Mouse (Mus musculus) c-Kit-positive CD71-negative TER-119-negative erythroid progenitor cells, embryonic 14.5 days (primary cell): Measurements from ENCODE around the gene Gmds.

Experiments used
- DNase-seq: peaks from one replicate; pipeline ENCODE4 v3.0.0-alpha.2; 2013; ENCODE audit warnings: low read depth

Gene Gmds

GRCm38 (mm10) chr13:32161567-32161966, 177.0 kb downstream of the Gmds start:
- no peak for DNase-seq

DNA sequence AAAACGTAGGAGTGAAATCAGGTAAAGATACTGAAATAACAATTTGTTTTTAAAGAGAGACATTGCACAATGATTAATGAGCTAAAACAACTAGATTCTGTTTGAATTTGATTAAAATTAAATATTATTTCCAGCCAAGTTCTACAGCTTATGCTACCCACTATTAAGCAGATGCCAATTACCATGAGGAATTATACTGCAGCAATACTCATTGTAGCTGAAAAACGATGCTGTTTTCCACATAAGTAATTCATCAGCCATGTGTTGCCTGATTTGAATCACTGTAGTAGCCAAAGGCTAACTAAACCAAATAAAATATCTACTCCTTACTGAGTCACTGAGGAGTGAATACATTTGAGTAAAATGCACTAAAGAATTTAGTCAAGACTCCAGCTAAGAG, 180.3 kb downstream of the Gmds start:
- no peak for DNase-seq

DNA sequence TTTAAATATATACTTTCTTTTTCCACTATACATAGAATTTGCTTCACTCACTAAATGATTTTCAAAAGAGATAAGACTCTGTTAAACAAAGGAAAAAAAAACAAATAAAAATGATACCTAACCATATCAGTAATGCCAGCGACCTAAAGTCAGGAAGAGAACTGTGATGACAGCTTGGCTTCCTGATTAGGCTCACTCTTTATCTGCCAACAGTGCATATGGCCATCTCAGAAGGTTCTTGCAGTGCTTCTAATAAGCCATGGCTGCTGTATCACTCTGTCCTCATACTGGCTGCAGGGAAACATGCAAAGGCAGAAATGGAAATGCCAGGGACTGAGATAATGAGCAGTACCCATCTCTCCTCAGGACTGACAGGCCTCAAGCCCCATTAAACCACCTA, 192.6 kb downstream of the Gmds start:
- DNase-seq: no peak

DNA sequence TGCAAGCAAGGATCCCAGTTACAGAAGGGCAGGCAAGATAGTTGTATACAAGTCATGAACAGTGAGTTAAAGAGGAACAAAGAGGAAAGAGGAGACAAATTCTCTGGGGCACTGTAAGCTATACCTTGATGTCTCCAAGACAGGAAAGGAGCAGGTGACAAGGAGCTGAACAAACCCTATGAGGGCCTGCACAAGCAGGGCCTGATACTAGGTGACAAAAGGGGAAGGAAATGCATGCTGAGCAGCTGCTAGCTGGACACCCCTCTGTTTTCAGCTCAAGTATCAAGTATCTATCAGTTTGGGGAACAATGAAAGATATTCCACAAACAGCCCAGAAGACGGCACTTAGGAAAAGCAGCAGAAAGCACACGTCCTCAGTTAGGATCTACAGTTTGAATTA, 193.4 kb downstream of the Gmds start:
- no peak for DNase-seq

- DNase-seq: no peak
These were observed 194.9 kb downstream of the Gmds start for GRCm38 (mm10) chr13:32143651-32144050.

DNA sequence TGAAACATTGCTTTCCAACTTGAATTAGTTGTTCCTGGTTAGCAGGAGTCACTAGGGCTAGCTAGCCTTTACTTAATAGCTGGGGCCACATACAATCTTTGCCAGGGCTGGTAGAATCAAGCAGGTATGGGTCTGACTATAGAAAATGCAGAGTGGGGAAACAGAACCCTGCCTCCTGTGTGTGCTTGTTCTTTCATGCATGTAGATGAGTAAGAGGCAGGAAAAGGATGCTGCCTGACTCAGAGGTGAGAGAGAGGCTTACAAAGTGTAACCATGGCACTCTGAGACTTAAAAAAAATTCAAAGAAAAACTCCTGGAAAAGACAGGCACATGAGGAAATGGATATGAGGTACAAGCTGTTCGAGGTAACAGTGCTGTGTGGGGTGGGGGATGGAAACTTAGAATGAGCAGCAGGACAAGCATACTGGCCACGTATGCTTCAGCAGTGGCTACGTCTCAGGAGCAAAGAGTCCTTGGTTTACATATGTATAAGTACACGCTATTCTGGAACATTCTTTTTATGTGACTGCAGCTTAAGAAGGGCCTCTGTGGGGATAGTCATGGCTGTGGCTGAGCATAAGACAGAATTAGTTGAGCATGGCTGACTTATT, 203.8 kb downstream of the Gmds start:
- DNase-seq: no peak

- no peak for DNase-seq
These were observed 208.6 kb downstream of the Gmds start for GRCm38 (mm10) chr13:32129970-32130369.

DNA sequence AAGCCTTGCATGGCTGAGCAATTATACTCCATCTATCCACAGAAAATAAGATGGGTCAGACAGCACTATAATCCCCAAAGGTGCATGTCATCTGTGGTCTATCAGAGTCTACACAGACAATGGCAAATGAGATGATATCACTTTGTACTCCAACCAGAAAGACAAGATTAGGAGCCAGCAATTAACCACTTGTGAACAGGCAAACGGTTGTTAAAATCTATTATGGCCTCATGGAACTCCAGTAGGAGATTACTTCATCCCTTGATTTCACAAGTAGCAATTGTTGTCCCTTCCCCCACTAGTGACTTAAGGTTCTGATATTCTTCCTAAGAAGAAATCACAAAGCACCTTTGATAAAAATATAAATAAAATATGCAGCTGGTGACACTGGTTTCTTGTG, 220.2 kb downstream of the Gmds start:
- DNase-seq: no peak

- DNase-seq: no peak
These were observed 223.1 kb downstream of the Gmds start for GRCm38 (mm10) chr13:32115468-32115867.

DNA sequence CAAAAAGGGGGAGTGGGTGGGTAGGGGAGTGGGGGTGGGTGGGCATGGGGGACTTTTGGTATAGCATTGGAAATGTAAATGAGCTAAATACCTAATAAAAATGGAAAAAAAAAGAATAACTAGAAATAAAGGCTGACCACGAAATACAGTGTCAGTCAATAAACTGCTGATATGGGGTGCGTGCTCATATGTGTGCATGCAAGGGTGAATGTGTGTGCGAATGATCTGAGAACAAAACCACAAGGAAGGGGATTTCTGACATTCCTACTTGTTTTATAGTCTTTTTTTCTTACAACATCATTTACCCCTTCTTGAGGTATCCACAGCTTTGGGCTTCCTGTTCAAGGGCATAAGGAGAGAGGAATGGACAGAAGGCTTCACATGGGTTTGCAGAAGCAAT, 224.7 kb downstream of the Gmds start:
- DNase-seq: no peak

GRCm38 (mm10) chr13:32088303-32088977, 250.1 kb downstream of the Gmds start:
- DNase-seq: peak; percentile 5

GRCm38 (mm10) chr13:32080520-32081249, 257.9 kb downstream of the Gmds start:
- no peak for DNase-seq

- DNase-seq: no peak
These were observed 264.9 kb downstream of the Gmds start for GRCm38 (mm10) chr13:32073630-32074029.

DNA sequence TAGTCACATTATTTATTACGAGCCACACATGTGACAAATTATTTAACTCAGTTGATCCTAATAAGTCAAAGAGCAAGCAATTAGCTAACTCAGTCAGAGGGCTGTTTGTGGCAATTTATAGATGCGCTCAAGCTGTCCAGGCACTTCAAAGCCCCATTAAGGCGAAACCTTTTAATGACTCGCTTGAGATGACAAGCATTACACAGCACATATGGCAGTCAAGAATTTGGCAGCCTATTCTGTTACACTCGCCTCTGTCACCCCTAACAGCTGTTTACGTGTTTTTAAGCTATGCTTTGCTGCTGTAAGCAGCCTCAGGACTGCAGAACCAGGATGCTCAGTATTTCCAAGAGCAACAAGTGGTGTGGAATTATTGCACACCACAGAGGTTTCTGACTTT, 283.2 kb downstream of the Gmds start:
- no peak for DNase-seq

DNA sequence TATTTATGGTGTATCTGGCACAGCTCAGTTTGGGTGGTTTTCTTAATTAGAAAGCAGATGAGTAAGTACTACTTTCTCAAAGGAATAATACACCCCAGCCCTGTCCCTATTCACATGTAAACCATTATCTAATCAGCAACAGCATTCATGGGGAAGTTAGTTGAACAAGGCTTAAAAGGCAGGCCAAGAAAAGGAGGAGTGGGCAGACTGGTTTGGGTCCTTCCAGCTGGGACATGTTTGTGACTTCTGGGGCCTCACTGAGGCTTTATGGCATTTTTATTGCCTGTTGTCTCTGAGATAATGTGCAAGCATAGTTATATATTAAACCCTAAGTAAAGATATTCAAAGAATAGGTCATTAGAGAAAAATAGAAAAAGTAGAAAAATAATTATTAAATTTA, 285.0 kb downstream of the Gmds start:
- no peak for DNase-seq

DNA sequence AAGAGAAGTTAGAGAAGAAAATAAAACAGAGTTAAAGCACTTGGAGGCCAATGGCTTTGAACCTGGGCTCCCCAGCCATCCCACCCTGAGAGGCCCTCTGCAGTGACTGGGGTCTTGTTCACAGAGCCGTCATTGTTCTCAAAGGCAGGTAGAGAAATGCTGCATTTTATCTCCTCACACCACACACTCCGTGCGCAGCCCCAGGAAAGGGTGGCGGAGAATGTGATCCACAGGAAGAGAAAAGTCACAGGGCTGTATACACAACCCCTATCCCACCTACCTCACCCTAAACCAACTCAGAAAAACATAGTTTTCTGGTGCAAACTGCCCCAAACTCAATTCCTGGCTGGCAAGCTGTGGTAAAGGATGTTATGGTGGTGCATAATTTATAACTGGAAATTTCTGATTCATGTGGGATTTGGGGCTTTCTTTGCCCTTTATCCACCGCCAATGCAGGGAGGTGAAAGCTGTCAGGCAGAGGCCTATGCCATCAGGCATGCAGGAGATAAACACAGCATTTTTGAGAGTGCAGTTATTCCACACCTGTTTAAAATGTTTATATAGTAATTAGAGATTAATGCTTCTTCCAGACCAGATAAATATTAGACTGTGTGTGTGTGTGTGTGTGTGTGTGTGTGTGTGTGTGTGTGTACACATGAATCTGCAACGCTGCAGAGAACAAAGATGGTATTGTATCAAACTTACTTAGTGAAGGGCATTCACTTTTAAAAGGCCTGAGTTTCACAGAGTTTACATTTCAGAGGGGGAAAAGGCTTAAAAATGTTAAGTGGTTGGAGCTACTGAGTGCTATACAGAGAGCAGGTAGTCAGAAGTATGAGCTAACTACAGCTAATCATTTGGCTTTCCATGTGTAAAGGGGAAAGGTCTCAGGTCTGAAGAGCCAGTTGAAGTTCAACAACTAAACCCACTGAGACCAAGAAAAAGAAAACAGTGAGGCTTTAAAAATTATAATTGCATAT, 290.3 kb downstream of the Gmds start:
- no peak for DNase-seq

DNA sequence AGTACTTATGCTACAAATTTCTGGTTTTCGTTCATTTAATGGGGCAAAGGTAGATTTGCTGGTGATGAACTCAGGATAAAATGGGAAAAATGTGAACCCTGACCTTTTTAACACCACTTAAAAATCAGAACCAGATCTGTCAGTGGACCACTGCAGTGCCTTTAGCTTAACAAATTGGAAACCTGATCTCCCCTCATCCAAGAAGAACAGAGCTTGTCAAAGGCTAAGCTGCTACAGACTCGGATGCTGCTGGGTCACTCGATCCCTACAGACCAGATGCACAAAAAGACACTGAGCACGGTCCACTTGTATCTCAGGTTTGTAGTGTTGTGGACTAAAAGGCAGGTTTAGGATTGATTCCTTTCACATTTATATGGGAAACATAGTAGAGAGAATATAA, 291.6 kb downstream of the Gmds start:
- DNase-seq: no peak

- DNase-seq: no peak
These were observed 295.8 kb downstream of the Gmds start for GRCm38 (mm10) chr13:32042748-32043147.

GRCm38 (mm10) chr13:32040822-32041221, 297.7 kb downstream of the Gmds start:
- DNase-seq: no peak

DNA sequence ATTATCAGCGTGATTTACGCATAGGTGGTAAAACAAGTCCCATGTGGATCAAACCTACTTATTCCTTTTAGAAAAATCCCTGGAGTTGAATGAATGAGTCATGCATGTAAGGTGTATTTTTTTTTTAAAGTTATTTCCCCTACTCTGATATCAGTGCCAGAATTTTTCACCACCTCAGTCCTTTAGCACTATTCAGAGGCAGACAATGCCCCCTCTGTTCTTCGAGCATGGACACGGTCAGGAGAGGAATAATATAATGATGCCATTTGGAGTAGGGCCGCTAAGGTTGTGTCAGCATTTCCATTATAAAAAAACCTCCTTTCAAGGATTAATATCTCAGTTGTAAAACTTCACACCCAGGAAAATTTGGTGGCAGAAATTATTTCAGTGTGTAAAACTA, 301.6 kb downstream of the Gmds start:
- DNase-seq: no peak

DNA sequence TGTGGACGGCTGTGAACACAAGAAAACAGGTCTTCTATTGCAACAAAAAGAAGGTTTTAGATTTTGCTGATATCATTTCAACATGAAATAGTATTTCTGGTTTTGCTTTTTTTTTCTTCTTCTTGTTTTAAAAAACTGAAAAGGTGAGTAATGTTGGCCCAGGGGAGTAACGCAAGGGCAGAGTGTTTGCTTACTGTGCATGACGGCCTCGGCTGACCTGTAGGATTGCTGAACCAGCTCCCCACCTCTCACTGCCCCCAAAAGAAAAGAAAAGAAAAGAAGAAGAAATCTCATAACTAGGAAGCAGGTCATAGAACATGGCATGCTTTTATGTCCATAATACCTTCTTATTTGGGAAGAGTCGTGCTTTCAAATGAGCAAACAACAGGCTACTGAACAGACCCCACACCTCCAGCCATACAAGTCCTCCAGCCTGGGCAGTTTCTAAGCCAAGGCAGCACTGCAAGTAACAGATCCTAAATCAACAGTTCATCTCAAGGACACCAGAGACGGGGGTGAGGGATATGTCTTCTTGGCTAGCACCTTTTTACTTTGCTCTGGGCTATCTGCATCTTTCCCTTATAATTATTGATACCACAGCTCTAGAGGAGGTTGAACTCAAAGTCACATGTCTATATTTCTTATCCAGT, 303.6 kb downstream of the Gmds start:
- no peak for DNase-seq

GRCm38 (mm10) chr13:32034139-32034538, 304.4 kb downstream of the Gmds start:
- no peak for DNase-seq
